Comparison of ENCODE assay signal across 9 mouse cellular contexts in genomic region chr12:81817126-81817505, GRCm38 (mm10). TPM values are rescaled to one million over a fixed set of nuclear protein-coding genes. Genes with fewer than 3 reads are reported as not detected.
DNase-seq lines count a peak whose midpoint lies in the region; ATAC-seq and TF ChIP-seq lines count a peak whose summit lies in the region.
"Had no signal": no experiment of that assay in that cellular context is flagged by ENCODE, and none has a peak within 500 bp of the region (broad histone marks: within the 10 kb centered on the region; RNA-seq: fewer than 3 reads in every experiment).

No protein-coding gene starts in this region.

- peak; percentile 78 for ATAC-seq in lung, postnatal 0 days
- peak; percentile 57; the same call in 1 of the 2 replicates for ATAC-seq in forebrain, embryonic 13.5 days
- ATAC-seq in limb, embryonic 11.5 days (ENCODE audit: insufficient number of reproducible peaks, low FRiP score, low TSS enrichment, low read depth), result no peak
- ATAC-seq in stomach, embryonic 14.5 days (ENCODE audit: insufficient number of reproducible peaks, insufficient read depth, low FRiP score, low read depth), result no peak

- no peak for TF ChIP-seq CTCF in lung, postnatal 0 days (IDR thresholded peaks at IDR 0.05)

- TF ChIP-seq EP300 in lung, postnatal 0 days (IDR thresholded peaks at IDR 0.05), result no peak

- H3K36me3 ChIP-seq in lung, postnatal 0 days (ENCODE audit: insufficient read depth, low read length), result no peaks in the 10 kb centered on the region
- H3K36me3 ChIP-seq in forebrain, embryonic 13.5 days (ENCODE audit: poor library complexity, severe bottlenecking), result no peaks in the 10 kb centered on the region
- no peaks in the 10 kb centered on the region for H3K36me3 ChIP-seq in limb, embryonic 11.5 days (ENCODE audit: control insufficient read depth, insufficient read depth, low read length)
- H3K36me3 ChIP-seq in stomach, embryonic 14.5 days (ENCODE audit: control insufficient read depth, insufficient read depth, low read length), result no peaks in the 10 kb centered on the region
- H3K36me3 ChIP-seq: liver, embryonic 15.5 days had no signal

- peaks cover 5% of the 10 kb centered on the region; the same call in 1 of the 2 replicates for H3K4me1 ChIP-seq in lung, postnatal 0 days (ENCODE audit: insufficient read depth, low read depth, low read length)
- peaks cover 9% of the 10 kb centered on the region; the same call in 1 of the 2 replicates for H3K4me1 ChIP-seq in forebrain, embryonic 13.5 days
- no peaks in the 10 kb centered on the region for H3K4me1 ChIP-seq in limb, embryonic 11.5 days (ENCODE audit: control insufficient read depth, insufficient read depth, low read length)
- H3K4me1 ChIP-seq in stomach, embryonic 14.5 days (ENCODE audit: control insufficient read depth, insufficient read depth, low read length), result no peaks in the 10 kb centered on the region
- H3K4me1 ChIP-seq: liver, embryonic 15.5 days had no signal

- 57% methylated on average over 6 of the region's 6 CpGs for WGBS in lung, postnatal 0 days
- WGBS in forebrain, embryonic 13.5 days, result 42% methylated on average over 6 of the region's 6 CpGs
- 43% methylated on average over 6 of the region's 6 CpGs for WGBS in limb, embryonic 11.5 days
- 44% methylated on average over 6 of the region's 6 CpGs for WGBS in stomach, embryonic 14.5 days

- no peak overlapping the region for H3K9ac ChIP-seq in lung, postnatal 0 days (replicated peaks; ENCODE audit: low read depth)
- H3K9ac ChIP-seq in forebrain, embryonic 13.5 days, result no peak overlapping the region
- no peak overlapping the region for H3K9ac ChIP-seq in limb, embryonic 11.5 days (ENCODE audit: low read length)
- H3K9ac ChIP-seq in stomach, embryonic 14.5 days (replicated peaks; ENCODE audit: low read depth, low read length), result no peak overlapping the region
- H3K9ac ChIP-seq: liver, embryonic 15.5 days had no signal

- no peaks in the 10 kb centered on the region for H3K9me3 ChIP-seq in lung, postnatal 0 days (ENCODE audit: low read length)
- no peaks in the 10 kb centered on the region for H3K9me3 ChIP-seq in forebrain, embryonic 13.5 days (replicated peaks)
- H3K9me3 ChIP-seq in limb, embryonic 11.5 days (ENCODE audit: control insufficient read depth, low read length), result no peaks in the 10 kb centered on the region
- no peaks in the 10 kb centered on the region for H3K9me3 ChIP-seq in stomach, embryonic 14.5 days (ENCODE audit: control insufficient read depth, low read depth, low read length)
- H3K9me3 ChIP-seq: liver, embryonic 15.5 days had no signal

- peak; percentile 37 for DNase-seq in lung, postnatal 0 days (ENCODE audit: low spot score)
- DNase-seq in lung, postnatal 14 days, result no peak
- peak; percentile 38 for DNase-seq in limb, embryonic 11.5 days (ENCODE audit: low spot score)
- no peak for DNase-seq in spleen, postnatal 14 days (ENCODE audit: low spot score in 2 of 2)
- DNase-seq in adipocyte (ENCODE audit: low spot score), result no peak
- no peak for DNase-seq in spleen, adult 18-20 months

- H3K4me2 ChIP-seq in lung, postnatal 0 days (replicated peaks; ENCODE audit: low read depth, low read length), result peak overlapping the region; percentile 17; the same call in 1 of the 2 replicates
- H3K4me2 ChIP-seq in forebrain, embryonic 13.5 days, result peak overlapping the region; percentile 52
- H3K4me2 ChIP-seq in limb, embryonic 11.5 days (ENCODE audit: low read depth, severe bottlenecking), result 0 out of 2 replicates have a peak overlapping the region, but pooled peaks have one; percentile 3
- peak overlapping the region; percentile 19 for H3K4me2 ChIP-seq in stomach, embryonic 14.5 days (replicated peaks; ENCODE audit: low read depth, low read length)
- H3K4me2 ChIP-seq: liver, embryonic 15.5 days had no signal

- H3K27ac ChIP-seq in lung, postnatal 0 days (ENCODE audit: low read length), result 0 out of 2 replicates have a peak overlapping the region, but pooled peaks have one; percentile 57
- peak overlapping the region; percentile 4; the same call in 1 of the 2 replicates for H3K27ac ChIP-seq in forebrain, embryonic 13.5 days
- no peak overlapping the region for H3K27ac ChIP-seq in limb, embryonic 11.5 days (replicated peaks; ENCODE audit: low read depth, low read length)
- no peak overlapping the region for H3K27ac ChIP-seq in stomach, embryonic 14.5 days (ENCODE audit: low read length)
- H3K27ac ChIP-seq: liver, embryonic 15.5 days had no signal

- H3K4me3 ChIP-seq in lung, postnatal 0 days (ENCODE audit: low read depth, low read length), result no peak overlapping the region
- peak overlapping the region; percentile 14; the same call in 1 of the 2 replicates for H3K4me3 ChIP-seq in forebrain, embryonic 13.5 days
- no peak overlapping the region for H3K4me3 ChIP-seq in limb, embryonic 11.5 days (ENCODE audit: low read depth, low read length)
- H3K4me3 ChIP-seq in stomach, embryonic 14.5 days (ENCODE audit: low read depth, low read length), result no peak overlapping the region
- H3K4me3 ChIP-seq: liver, embryonic 15.5 days had no signal

- no peaks in the 10 kb centered on the region for H3K27me3 ChIP-seq in lung, postnatal 0 days (replicated peaks; ENCODE audit: insufficient read depth, low read length)
- no peaks in the 10 kb centered on the region for H3K27me3 ChIP-seq in forebrain, embryonic 13.5 days
- no peaks in the 10 kb centered on the region for H3K27me3 ChIP-seq in limb, embryonic 11.5 days (ENCODE audit: control insufficient read depth, insufficient read depth, low read length)
- no peaks in the 10 kb centered on the region for H3K27me3 ChIP-seq in stomach, embryonic 14.5 days (ENCODE audit: control insufficient read depth, insufficient read depth, low read length)
- H3K27me3 ChIP-seq: liver, embryonic 15.5 days had no signal

RNA-seq across cellular contexts. Expression of gene Map3k9, which starts 36.1 kb away (rescaled TPM):
- polyA plus RNA-seq in lung, postnatal 0 days (2015; fragmentation: Nextera tagmentation; extraction: Ambion mirVana), result 3.3 and 3.6 TPM in 2 replicates
- 4.2 and 4.6 TPM in 2 replicates for polyA plus RNA-seq in forebrain, embryonic 13.5 days (2015; fragmentation: Nextera tagmentation; extraction: Ambion mirVana)
- polyA plus RNA-seq in limb, embryonic 11.5 days (2014; fragmentation: Nextera tagmentation; extraction: Ambion mirVana), result 0.60 and 0.61 TPM in 2 replicates
- 2.5 and 3.0 TPM in 2 replicates for polyA plus RNA-seq in stomach, embryonic 14.5 days (2014; fragmentation: Nextera tagmentation; extraction: Ambion mirVana)

RNA-seq across cellular contexts. Expression of gene Pcnx, which starts 42.7 kb away (rescaled TPM):
- polyA plus RNA-seq in lung, postnatal 0 days (2015; fragmentation: Nextera tagmentation; extraction: Ambion mirVana), result 12.8 and 13.5 TPM in 2 replicates
- polyA plus RNA-seq in forebrain, embryonic 13.5 days (2015; fragmentation: Nextera tagmentation; extraction: Ambion mirVana), result 8.6 and 14.1 TPM in 2 replicates
- 12.5 and 12.8 TPM in 2 replicates for polyA plus RNA-seq in limb, embryonic 11.5 days (2014; fragmentation: Nextera tagmentation; extraction: Ambion mirVana)
- 17.4 and 22.6 TPM in 2 replicates for polyA plus RNA-seq in stomach, embryonic 14.5 days (2014; fragmentation: Nextera tagmentation; extraction: Ambion mirVana)

Comparison
In these comparisons a context has a peak if more than half of its experiments do, and no peak if none do; other contexts are left out.
1. DNase-seq: peak in lung, postnatal 0 days (single experiment) and limb, embryonic 11.5 days (single experiment); none in lung, postnatal 14 days (single experiment), spleen, postnatal 14 days (0 of 2), adipocyte (single experiment) and spleen, adult 18-20 months (0 of 2).
2. ATAC-seq: peak in lung, postnatal 0 days (single experiment) and forebrain, embryonic 13.5 days (single experiment); none in limb, embryonic 11.5 days (single experiment) and stomach, embryonic 14.5 days (single experiment).
3. H3K27ac ChIP-seq: peak in lung, postnatal 0 days (single experiment) and forebrain, embryonic 13.5 days (single experiment); none in limb, embryonic 11.5 days (single experiment) and stomach, embryonic 14.5 days (single experiment).
4. Peak in every context shown above with its lines, with median percentiles within 50 percentile points of each other: H3K4me2 ChIP-seq.